Mouse (Mus musculus): Measurements from ENCODE around the gene Rbm34. TPM values are rescaled to one million over a fixed set of nuclear protein-coding genes. Genes with fewer than 3 reads are reported as not detected.

The Rbm34 gene
- total and polyA plus RNA-seq, 3 experiments: 24.8 to 42.7 (median 42.3) TPM

DNA sequence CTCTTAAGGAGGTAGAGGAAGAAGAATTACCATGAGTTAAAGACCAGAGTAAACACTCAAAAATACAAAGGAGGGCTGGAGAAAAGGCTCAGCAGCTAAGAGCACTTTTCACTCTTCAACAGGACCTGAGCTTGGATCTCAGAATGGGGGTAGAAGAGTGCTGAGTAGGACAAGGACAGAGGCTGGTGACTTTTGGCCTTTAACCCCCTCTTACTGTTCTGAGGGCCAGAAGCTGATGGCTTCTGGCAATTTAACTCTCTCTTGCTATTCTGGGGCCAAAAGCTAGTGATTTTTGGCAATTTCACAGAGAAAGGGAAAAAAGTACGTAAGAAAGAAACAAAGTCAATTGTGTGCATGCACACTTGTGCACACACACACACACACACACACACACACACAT is 8.0 kb downstream of the Rbm34 start:
- Histone ChIP-seq H3K27me3 (replicated peaks) (no peaks in the 10 kb centered on the region), H3K27ac (ENCODE audit: insufficient read depth, low read depth) (no peak overlapping the region), H3K9ac (ENCODE audit: insufficient read depth, low read depth) (no peak overlapping the region), H3K9me3 (replicated peaks; ENCODE audit: low read length) (no peaks in the 10 kb centered on the region), H3K4me2 (ENCODE audit: insufficient read depth, low read depth, poor library complexity, severe bottlenecking) (no peak overlapping the region), H3K79me2 (replicated peaks; ENCODE audit: control insufficient read depth, extremely low read depth, insufficient read depth, poor library complexity, severe bottlenecking) (peaks cover 2% of the 10 kb centered on the region; the same call in 1 of the 2 replicates), H3K36me3 (replicated peaks in 1 of 2; ENCODE audit: control insufficient read depth in 1 of 2, insufficient read depth in 1 of 2, low read length in 1 of 2) (peaks cover 69 to 96% of the 10 kb centered on the region in 2 experiments), H3K4me3 (replicated peaks in 1 of 3; ENCODE audit: low read depth in 2 of 3, low read length in 2 of 3, poor library complexity in 1 of 3) (no peak overlapping the region), H3K4me1 (ENCODE audit: control insufficient read depth in 1 of 2, insufficient read depth in 2 of 2) (peaks cover 4 to 11% of the 10 kb centered on the region in 2 experiments; a peak in 3 of 4 replicates)
- DNase-seq (ENCODE audit: extremely low read depth): no peak
- in situ Hi-C loops (cut with MboI; ENCODE audit: low pct_ligation_motif_present, low pct_unique_long_range_greater_than_20kb, low sequenced_read_pairs): no loop called here
- dilution Hi-C loops (cut with MboI; ENCODE audit: extremely low pct_ligation_motif_present, extremely low pct_unique_long_range_greater_than_20kb, low sequenced_read_pairs): no loop called here
- no peak for TF ChIP-seq IRF4 (IDR thresholded peaks at IDR 0.05; ENCODE audit: low read depth, low read length)
- TF ChIP-seq USF1 (IDR thresholded peaks at IDR 0.05; ENCODE audit: low read depth, low read length): no peak
- no peak for TF ChIP-seq E2F4 (IDR thresholded peaks at IDR 0.05; ENCODE audit: insufficient replicate concordance, low read depth, low read length)
- no peak for TF ChIP-seq ZC3H11A (IDR thresholded peaks at IDR 0.05; ENCODE audit: low read depth, low read length)

DNA sequence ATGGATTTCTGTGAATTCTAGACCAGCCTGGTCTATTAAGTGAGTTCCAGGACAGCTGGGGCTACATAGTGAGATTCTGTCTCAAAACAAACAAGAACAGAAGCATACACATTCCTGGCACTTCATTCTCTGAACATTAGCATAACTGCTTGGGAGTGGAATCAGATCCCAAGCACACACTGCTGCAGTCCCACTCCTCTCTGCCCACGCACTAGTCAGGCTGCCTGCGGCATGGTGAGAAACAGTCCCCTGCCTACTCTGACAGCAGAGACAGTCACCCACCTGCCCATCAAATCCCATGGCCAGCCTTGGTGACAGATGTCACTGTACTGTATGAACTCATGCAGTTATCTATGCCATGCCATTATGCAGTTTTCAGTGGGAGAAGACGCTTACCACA is 9.4 kb downstream of the Rbm34 start:
- Histone ChIP-seq H3K36me3 (replicated peaks in 1 of 2; ENCODE audit: control insufficient read depth in 1 of 2, insufficient read depth in 1 of 2, low read length in 1 of 2) (peaks cover 69 to 96% of the 10 kb centered on the region in 2 experiments), H3K27ac (ENCODE audit: insufficient read depth, low read depth) (no peak overlapping the region), H3K79me2 (replicated peaks; ENCODE audit: control insufficient read depth, extremely low read depth, insufficient read depth, poor library complexity, severe bottlenecking) (no peaks in the 10 kb centered on the region; the same call in 1 of the 2 replicates), H3K9me3 (replicated peaks; ENCODE audit: low read length) (no peaks in the 10 kb centered on the region), H3K4me3 (replicated peaks in 1 of 3; ENCODE audit: low read depth in 2 of 3, low read length in 2 of 3, poor library complexity in 1 of 3) (no peak overlapping the region), H3K9ac (ENCODE audit: insufficient read depth, low read depth) (no peak overlapping the region), H3K4me2 (ENCODE audit: insufficient read depth, low read depth, poor library complexity, severe bottlenecking) (no peak overlapping the region), H3K27me3 (replicated peaks) (no peaks in the 10 kb centered on the region), H3K4me1 (ENCODE audit: control insufficient read depth in 1 of 2, insufficient read depth in 2 of 2) (0 out of 4 replicates have a peak, but pooled peaks cover 0 to 2% of the 10 kb centered on the region in 2 experiments)
- in situ Hi-C loops (cut with MboI; ENCODE audit: low pct_ligation_motif_present, low pct_unique_long_range_greater_than_20kb, low sequenced_read_pairs): no loop called here
- no peak for DNase-seq (ENCODE audit: extremely low read depth)
- dilution Hi-C loops (cut with MboI; ENCODE audit: extremely low pct_ligation_motif_present, extremely low pct_unique_long_range_greater_than_20kb, low sequenced_read_pairs): no loop called here
- TF ChIP-seq E2F4 (IDR thresholded peaks at IDR 0.05; ENCODE audit: insufficient replicate concordance, low read depth, low read length): no peak
- no peak for TF ChIP-seq ELF1 (IDR thresholded peaks at IDR 0.05; ENCODE audit: low read depth, low read length)
- TF ChIP-seq RAD21 (IDR thresholded peaks at IDR 0.05; ENCODE audit: low read depth, low read length): no peak
- no peak for TF ChIP-seq USF1 (IDR thresholded peaks at IDR 0.05; ENCODE audit: low read depth, low read length)
- no peak for TF ChIP-seq CTCF (conservative IDR thresholded peaks at IDR 0.05 in 1 of 2, IDR thresholded peaks at IDR 0.05 in 1 of 2; ENCODE audit: low read depth in 2 of 2, low read length in 2 of 2)
- no peak for TF ChIP-seq MXI1 (IDR thresholded peaks at IDR 0.05; ENCODE audit: low read depth, low read length)
- TF ChIP-seq CHD2 (IDR thresholded peaks at IDR 0.05; ENCODE audit: low read length): no peak
- no peak for TF ChIP-seq POLR2A (IDR thresholded peaks at IDR 0.05; ENCODE audit: low read depth, low read length)
- no peak for TF ChIP-seq MAZ (IDR thresholded peaks at IDR 0.05; ENCODE audit: low read depth, low read length)
- TF ChIP-seq ZMIZ1 (IDR thresholded peaks at IDR 0.05; ENCODE audit: low read depth, low read length): no peak
- TF ChIP-seq BHLHE40 (IDR thresholded peaks at IDR 0.05; ENCODE audit: low read depth, low read length): no peak
- TF ChIP-seq MEF2A (IDR thresholded peaks at IDR 0.05; ENCODE audit: borderline replicate concordance, low read depth, low read length): no peak
- no peak for TF ChIP-seq MAFK (IDR thresholded peaks at IDR 0.05; ENCODE audit: insufficient replicate concordance, low read length)
- no peak for TF ChIP-seq ZC3H11A (IDR thresholded peaks at IDR 0.05; ENCODE audit: low read depth, low read length)
- no peak for TF ChIP-seq EP300 (IDR thresholded peaks at IDR 0.05; ENCODE audit: low read length)
- TF ChIP-seq UBTF (IDR thresholded peaks at IDR 0.05; ENCODE audit: low read depth, low read length): no peak
- no peak for TF ChIP-seq PAX5 (IDR thresholded peaks at IDR 0.05; ENCODE audit: low read length)
- no peak for TF ChIP-seq SIN3A (IDR thresholded peaks at IDR 0.05; ENCODE audit: low read length)
- TF ChIP-seq NELFE (IDR thresholded peaks at IDR 0.05; ENCODE audit: low read depth, low read length): no peak

Measured in CH12.LX (cell line).